Mouse (Mus musculus) lung, postnatal 14 days (tissue): Measurements from ENCODE around the gene Nek2.
A peak's percentile ranks its signal among the peaks of the same experiment; 100 is the strongest.

Source experiments
- DNase-seq: peaks from one replicate; pipeline ENCODE4 v3.0.0; 2021

Nek2 gene

DNA sequence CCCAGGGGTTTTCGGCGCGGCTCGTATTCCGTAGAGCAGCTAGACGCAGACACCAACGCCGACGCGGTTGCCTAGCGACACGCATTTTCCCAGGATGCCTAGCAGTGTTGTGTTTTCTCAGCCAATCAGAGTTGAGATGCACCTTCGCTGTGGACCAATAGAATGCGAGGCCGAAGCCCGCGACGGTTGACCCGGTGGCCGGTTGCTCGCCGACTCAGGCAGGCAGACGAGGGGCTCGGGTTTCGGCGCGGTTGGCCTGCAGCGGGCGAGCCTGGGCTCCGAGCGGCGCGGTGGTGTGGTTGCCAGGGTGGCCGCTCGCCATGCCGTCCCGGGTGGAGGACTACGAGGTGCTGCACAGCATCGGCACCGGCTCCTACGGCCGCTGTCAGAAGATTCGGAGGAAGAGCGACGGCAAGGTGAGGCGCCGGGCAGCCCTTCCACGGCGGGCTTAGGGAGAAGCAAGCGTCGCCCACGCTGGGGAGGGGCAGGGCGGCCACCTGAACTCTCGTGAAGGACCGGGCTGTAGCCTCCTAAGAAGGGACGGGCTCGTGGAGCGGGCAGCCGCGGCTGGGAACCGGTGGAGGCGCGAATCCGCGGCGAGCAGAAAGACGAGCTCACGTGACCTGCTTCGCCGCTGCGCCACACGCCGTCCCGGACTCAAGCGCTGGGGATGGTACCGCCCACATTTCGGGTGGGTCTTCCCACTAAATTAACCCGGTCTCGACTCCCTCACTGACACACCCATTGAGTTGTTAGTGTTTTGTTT is at the start of gene Nek2:
TSS of gene Nek2 (plus strand) at position 119 of the 766 bp plus-strand sequence.
- peak; percentile 95 for DNase-seq

- DNase-seq, result peak; percentile 18
Measured at GRCm38 (mm10) chr1:191774106-191774505, 47.1 kb upstream of the Nek2 start.

DNA sequence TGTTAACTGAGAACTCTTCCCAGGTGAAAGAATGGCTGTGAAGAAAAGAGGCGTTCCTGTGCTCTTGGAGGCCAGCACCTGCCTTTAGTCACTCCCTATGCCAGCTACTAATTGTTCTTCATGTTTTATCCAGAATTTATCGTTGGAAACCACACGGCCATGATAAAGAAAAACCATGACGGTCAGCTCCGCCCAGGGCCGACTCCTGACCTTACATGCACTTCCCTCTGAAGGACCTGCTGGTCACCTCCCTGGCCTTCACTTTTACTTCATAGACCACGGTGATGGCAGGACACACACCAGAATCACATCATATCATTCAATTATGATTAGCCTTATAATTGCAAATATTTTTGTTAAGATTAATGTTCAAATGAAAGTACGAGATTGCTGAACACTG is 46.1 kb upstream of the Nek2 start:
- no peak for DNase-seq

DNA sequence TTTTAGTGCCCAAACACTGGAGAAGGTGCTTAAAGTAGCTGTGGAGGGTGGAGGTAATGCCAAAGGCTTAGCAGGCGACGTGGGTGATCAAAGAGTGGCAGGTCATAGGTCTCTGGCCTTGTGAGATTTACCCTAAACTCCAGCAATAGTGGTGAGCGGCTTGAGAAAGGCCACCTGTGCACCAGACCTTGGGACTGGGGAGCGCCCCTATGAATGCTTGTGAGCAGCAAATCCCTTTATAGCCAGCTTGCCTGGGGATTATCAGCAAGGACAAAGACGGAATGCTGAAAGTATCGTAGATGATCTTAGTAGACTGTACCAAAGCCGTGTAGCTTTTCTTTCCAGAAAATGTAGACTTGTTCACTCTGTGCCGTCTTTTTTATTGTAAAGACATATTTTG is 43.7 kb upstream of the Nek2 start:
- DNase-seq, result no peak

GRCm38 (mm10) chr1:191780470-191780869 is 40.8 kb upstream of the Nek2 start:
- no peak for DNase-seq

DNA sequence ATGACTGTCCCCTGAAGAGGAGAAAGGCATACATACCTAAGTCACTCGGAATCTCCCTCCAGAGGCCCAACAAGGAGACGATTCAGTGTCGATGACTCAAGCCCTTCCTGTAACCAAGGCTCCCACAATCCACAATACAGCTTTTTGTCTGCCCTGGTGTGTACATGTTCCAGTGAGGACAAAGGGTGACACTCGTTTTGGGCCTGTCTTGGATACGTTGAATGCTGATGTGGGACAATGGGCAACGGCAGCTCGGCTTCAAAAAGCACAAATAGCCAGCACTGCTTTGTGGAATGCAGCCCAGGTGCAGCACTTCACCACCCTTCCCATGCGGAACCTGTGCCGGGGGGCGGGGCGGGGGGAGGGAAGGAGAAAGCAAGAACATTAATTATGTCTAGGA is 36.1 kb upstream of the Nek2 start:
- no peak for DNase-seq

GRCm38 (mm10) chr1:191786255-191786654 is 35.0 kb upstream of the Nek2 start:
- DNase-seq, result no peak

DNA sequence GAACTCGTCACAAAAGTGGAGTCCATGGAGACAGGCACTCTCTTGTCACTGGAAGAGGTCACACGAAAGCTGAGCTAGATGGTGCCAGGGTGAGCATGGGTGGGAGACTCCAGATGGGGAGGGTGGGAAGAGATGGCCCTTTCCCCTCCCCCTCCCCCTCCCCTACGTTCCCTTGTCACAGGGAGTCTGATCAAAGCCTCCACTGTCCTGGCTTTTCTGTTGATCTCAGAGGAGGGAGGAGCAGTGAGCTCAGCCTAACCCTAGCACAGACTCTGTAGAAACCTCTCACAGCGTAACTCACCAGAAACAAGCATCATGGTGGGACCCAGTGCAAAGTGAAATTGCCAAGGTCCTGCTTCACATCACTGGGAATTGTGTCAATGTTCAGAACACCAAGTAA is 33.9 kb upstream of the Nek2 start:
- DNase-seq, result no peak

DNA sequence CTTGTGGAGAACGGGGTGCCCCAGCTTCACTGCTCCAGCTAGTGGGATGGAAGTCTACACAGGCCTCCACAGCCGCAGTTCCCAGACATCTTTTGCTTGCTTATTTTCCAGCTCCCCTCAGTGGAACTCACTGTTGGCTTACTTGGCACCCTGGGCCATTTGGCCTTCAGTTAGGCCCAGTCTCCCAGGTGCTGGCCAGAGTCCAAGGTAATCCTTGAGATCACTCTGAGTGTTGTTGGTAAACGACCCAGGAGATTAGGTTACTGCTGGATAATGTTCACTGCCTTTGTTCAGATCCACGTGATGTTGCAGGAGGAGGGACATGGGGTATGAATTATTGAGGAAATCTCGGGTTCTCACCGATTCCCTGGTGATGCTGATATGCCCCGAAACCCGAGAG is 28.3 kb upstream of the Nek2 start:
- peak; percentile 39 for DNase-seq

GRCm38 (mm10) chr1:191793888-191794532 is 27.2 kb upstream of the Nek2 start:
- no peak for DNase-seq

- DNase-seq, result no peak
Measured at GRCm38 (mm10) chr1:191796238-191796896, 24.9 kb upstream of the Nek2 start.

GRCm38 (mm10) chr1:191802093-191802819 is 19.0 kb upstream of the Nek2 start:
- DNase-seq, result no peak

DNA sequence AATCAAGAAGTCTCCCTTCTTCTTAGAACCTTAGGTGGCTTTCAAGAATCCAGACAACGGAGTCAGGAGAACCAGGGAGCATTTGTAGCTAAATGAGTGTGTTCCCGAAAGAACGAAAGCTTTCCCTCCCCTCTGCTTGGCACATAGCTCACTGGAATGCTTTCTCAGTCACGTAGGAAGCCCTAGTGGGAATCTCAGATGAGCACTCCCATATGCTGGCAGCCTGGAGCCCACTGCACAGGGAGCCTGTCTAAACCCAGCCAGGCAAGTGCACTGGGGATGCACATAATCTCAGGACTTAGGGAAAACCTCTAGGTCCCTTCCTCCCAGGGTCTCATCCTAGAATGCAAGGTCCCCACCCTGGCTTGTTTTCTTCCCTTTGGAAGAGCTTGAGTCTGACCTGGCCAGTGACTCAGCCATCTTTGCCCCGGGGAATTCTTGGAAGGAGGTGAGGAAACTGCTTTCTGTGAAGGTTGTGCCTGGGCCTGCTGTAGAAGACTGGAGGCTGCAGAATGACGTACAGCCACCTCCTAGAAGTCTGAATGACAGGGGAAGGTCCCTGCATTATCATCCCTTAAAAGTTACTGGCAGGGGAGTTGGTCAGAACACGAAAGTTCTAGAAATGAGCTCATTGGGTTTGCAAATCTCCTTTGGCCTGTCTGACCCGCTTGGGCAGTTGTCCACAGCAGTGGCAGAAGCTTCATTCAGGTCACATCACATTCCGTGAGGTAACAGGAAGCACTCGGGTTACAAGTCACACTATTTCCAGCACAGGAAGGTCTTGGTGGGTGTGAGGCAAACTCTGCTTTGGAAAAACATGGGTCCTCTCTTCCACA is 18.2 kb upstream of the Nek2 start:
- no peak for DNase-seq

- no peak for DNase-seq
Measured at GRCm38 (mm10) chr1:191804747-191805146, 16.5 kb upstream of the Nek2 start.

- no peak for DNase-seq
Measured at GRCm38 (mm10) chr1:191805788-191806187, 15.5 kb upstream of the Nek2 start.

GRCm38 (mm10) chr1:191806740-191807139 is 14.5 kb upstream of the Nek2 start:
- DNase-seq, result no peak

DNA sequence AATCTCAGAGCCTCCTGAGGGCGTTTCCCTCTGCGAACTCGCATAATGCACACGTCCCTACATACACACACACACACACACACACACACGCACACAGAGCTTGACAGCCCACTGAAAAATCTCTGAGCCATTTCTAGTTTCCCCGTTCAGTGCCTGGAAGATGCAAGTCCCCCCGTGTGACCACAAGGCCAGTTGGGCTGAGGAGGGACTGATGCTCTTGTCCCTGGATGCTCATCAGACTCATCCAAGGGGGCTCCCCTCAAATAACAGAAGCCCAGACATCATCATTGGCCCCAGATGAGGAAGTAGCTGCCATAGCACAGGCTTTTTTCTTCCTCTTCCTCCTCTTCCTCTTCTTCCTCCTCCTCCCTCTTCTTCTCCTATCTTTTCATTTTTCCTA is 13.3 kb upstream of the Nek2 start:
- DNase-seq, result no peak

- DNase-seq, result no peak
Measured at GRCm38 (mm10) chr1:191808688-191809223, 12.5 kb upstream of the Nek2 start.

DNA sequence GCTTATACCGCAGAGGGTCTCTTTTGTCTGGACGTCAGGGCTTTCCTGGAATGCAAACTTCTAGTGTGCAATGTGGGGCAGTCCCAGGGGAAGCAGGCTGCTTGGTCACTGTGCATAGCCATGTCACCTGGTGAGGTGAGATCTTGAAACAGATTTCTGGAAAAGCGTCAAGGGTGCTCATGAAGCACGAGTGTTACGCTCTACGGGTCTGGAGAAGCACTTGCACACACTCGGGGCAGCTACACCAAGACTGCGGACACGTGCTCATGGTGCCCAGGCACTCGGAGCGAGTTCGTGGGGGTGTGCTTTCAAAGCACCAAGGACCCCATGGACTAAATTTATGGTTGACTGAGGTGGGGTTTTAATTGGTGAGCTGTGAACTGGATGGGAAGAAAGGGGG is 9.5 kb upstream of the Nek2 start:
- peak; percentile 43 for DNase-seq

- no peak for DNase-seq
Measured at GRCm38 (mm10) chr1:191812949-191813691, 8.1 kb upstream of the Nek2 start.

DNA sequence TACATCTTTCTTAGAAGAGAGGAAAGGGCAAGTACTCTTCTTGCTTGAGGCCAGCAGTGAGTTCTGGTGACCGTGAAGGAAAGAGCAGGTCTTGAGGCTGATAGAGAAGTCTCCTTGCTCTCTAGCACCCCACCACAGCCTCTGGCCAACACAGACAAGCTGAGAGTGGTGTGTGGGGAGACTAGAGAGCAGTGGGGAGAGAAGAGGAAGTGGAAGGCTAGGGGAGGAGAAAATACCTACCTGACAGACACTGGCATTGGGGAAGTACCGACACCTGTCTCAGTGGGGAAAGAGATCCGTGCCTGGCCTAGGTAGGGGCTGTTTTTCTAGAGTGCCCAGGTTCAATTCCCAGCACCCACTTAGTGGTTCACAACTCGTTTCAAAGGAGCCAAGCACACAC is 7.0 kb upstream of the Nek2 start:
- DNase-seq, result no peak
